Mouse (Mus musculus): Measurements from ENCODE around the gene Timm23.

DNA sequence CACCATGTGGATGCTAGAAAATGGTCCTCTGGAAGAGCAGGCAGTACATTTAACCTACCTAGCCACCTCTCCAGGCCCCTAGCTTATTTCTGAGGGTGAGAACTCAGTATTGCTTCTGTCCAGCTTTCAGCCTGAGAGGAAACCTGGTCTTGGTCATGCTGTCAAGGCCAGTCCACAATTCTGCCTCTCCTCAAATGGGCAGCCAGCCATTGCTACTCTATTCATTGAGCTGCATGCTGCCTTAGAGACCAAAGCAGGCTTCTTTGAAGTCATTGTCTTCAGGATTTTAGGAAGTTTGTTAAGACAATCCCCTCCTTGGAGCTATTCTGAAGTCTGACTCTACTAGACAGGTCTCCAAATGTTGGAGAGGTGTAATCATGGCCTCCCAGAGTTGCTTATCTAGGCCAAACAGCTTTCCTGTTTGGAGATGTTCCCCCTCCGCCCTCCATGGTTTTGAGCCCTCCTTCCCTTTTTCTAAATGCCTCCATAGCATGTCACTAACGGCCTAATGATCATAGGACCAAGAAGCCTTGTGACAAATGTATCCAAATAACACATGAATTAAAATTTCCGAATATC is 33.0 kb downstream of the Timm23 start:
- TF ChIP-seq CTCF (IDR thresholded peaks at IDR 0.05; ENCODE audit: low read depth), result no peak
- no peak for TF ChIP-seq EP300 (optimal IDR thresholded peaks at IDR 0.05)
